In the genomic region with DNA sequence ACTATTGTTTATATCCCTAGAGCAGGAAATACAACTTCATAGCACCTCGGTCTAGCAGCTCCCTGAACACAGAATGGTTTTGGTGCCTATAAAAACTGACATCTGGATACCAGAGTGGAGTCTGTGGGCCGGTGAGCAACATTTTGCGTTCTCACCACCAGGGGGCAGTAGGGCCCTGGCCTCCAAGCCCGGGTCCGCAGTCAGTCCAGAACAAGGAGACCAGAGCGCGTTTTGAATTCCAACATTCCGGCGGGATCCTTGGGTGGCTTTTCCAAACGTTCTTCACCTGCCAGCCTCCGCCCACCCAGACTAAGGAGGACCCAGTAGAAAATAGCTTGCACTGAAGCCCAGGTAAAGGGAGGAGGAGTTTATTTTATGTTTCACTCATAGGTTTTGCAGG, we compare ENCODE assay signal across 7 mouse cellular contexts. TPM values are rescaled to one million over a fixed set of nuclear protein-coding genes. Genes with fewer than 3 reads are reported as not detected.
DNase-seq lines count a peak whose midpoint lies in the region; ATAC-seq and TF ChIP-seq lines count a peak whose summit lies in the region.

No protein-coding gene starts in this region.

- peaks cover 36% of the 10 kb centered on the region for H3K27me3 ChIP-seq in intestine, postnatal 0 days (replicated peaks; ENCODE audit: control insufficient read depth, insufficient read depth, low read length)
- H3K27me3 ChIP-seq in midbrain, embryonic 16.5 days (ENCODE audit: control insufficient read depth, insufficient read depth, low read depth, low read length): peaks cover 22% of the 10 kb centered on the region

- peak; percentile 88 to 96 for DNase-seq in adrenal gland, adult (ENCODE audit: inconsistent age in 2 of 2, low spot score in 1 of 2)
- peak; percentile 85 to 90 for DNase-seq in cerebellum, postnatal 36 days
- peak; percentile 91 for DNase-seq in gastrocnemius, postnatal 10 days
- DNase-seq in left cerebral cortex, postnatal 36 days (ENCODE audit: low spot score in 2 of 2): peak; percentile 83 to 84
- peak; percentile 63 to 78 for DNase-seq in spleen, postnatal 14 days (ENCODE audit: low spot score in 2 of 2)

- TF ChIP-seq CTCF in intestine, postnatal 0 days (IDR thresholded peaks at IDR 0.05; ENCODE audit: low read depth): peak; percentile 98

- peaks cover 10% of the 10 kb centered on the region for H3K4me1 ChIP-seq in intestine, postnatal 0 days (replicated peaks; ENCODE audit: control insufficient read depth, insufficient read depth, low read length)
- peaks cover 24% of the 10 kb centered on the region for H3K4me1 ChIP-seq in midbrain, embryonic 16.5 days (ENCODE audit: control insufficient read depth, insufficient read depth, low read length)

- H3K4me3 ChIP-seq in intestine, postnatal 0 days (ENCODE audit: low read depth, low read length): peak overlapping the region; percentile 52; the same call in 1 of the 2 replicates
- no peak overlapping the region for H3K4me3 ChIP-seq in midbrain, embryonic 16.5 days (ENCODE audit: low read depth, low read length)

- no peaks in the 10 kb centered on the region for H3K36me3 ChIP-seq in intestine, postnatal 0 days (ENCODE audit: control insufficient read depth, insufficient read depth)
- no peaks in the 10 kb centered on the region for H3K36me3 ChIP-seq in midbrain, embryonic 16.5 days (ENCODE audit: control insufficient read depth, insufficient read depth, low read length)

- no peaks in the 10 kb centered on the region for H3K9me3 ChIP-seq in intestine, postnatal 0 days (ENCODE audit: control insufficient read depth)
- H3K9me3 ChIP-seq in midbrain, embryonic 16.5 days (replicated peaks; ENCODE audit: control insufficient read depth, low read length, poor library complexity, severe bottlenecking): no peaks in the 10 kb centered on the region

- H3K27ac ChIP-seq in intestine, postnatal 0 days (ENCODE audit: low read depth, low read length): no peak overlapping the region
- H3K27ac ChIP-seq in midbrain, embryonic 16.5 days (ENCODE audit: low read length): no peak overlapping the region

- peak overlapping the region; percentile 91; the same call in 1 of the 2 replicates for H3K4me2 ChIP-seq in intestine, postnatal 0 days (replicated peaks; ENCODE audit: low read depth)
- H3K4me2 ChIP-seq in midbrain, embryonic 16.5 days (ENCODE audit: low read length): peak overlapping the region; percentile 35; the same call in 1 of the 2 replicates

- no peak for ATAC-seq in intestine, postnatal 0 days
- ATAC-seq in midbrain, embryonic 16.5 days: no peak

- intact Hi-C loops in left cerebral cortex, postnatal 36 days (cut with DNase I): loop anchor here (5.0 kb wide), 1 partner anchor 57 kb away; a partner anchor contains a TSS

- under 1% methylated on average over 11 of the region's 11 CpGs for WGBS in intestine, postnatal 0 days
- 1% methylated on average over 11 of the region's 11 CpGs for WGBS in midbrain, embryonic 16.5 days

- no peak overlapping the region for H3K9ac ChIP-seq in intestine, postnatal 0 days (ENCODE audit: low read depth, low read length)
- H3K9ac ChIP-seq in midbrain, embryonic 16.5 days (ENCODE audit: low read depth, low read length): no peak overlapping the region

RNA-seq across cellular contexts. Expression of a gene that starts 2.1 kb away (rescaled TPM):
- 1 to 10 TPM; 1.7 to 2.0 TPM for total RNA-seq in gastrocnemius, postnatal 10 days (2021)
- 4.5 and 4.7 TPM in 2 replicates for polyA plus RNA-seq in intestine, postnatal 0 days (2015; fragmentation: Nextera tagmentation; extraction: Ambion mirVana)
- 1 to 10 TPM; 1.3 to 3.1 TPM for total RNA-seq in left cerebral cortex, postnatal 36 days (2021)
- polyA plus RNA-seq in midbrain, embryonic 16.5 days (2015; fragmentation: Nextera tagmentation; extraction: Ambion mirVana): 0.28 and 0.30 TPM in 2 replicates

RNA-seq across cellular contexts. Expression of a gene that starts 8.6 kb away (rescaled TPM):
- total RNA-seq in gastrocnemius, postnatal 10 days (2021): under 1 TPM in 1 of 2 experiments, not detected in 1; 0.47 TPM
- polyA plus RNA-seq in intestine, postnatal 0 days (2015; fragmentation: Nextera tagmentation; extraction: Ambion mirVana): 0.68 and 0.86 TPM in 2 replicates
- total RNA-seq in left cerebral cortex, postnatal 36 days (2021): under 1 TPM in 1 of 2 experiments, not detected in 1; 0.59 TPM
- polyA plus RNA-seq in midbrain, embryonic 16.5 days (2015; fragmentation: Nextera tagmentation; extraction: Ambion mirVana): 1.1 and 1.3 TPM in 2 replicates

RNA-seq across cellular contexts. Expression of a gene that starts 11.4 kb away (rescaled TPM):
- total RNA-seq in gastrocnemius, postnatal 10 days (2021): 1 to 10 TPM in 1 of 2 experiments, under 1 TPM in 1; 0.99 to 1.1 TPM
- polyA plus RNA-seq in intestine, postnatal 0 days (2015; fragmentation: Nextera tagmentation; extraction: Ambion mirVana): 0.30 and 0.39 TPM in 2 replicates
- 1 to 10 TPM; 1.7 to 2.7 TPM for total RNA-seq in left cerebral cortex, postnatal 36 days (2021)
- 2.8 and 4.7 TPM in 2 replicates for polyA plus RNA-seq in midbrain, embryonic 16.5 days (2015; fragmentation: Nextera tagmentation; extraction: Ambion mirVana)

RNA-seq across cellular contexts. Expression of a gene that starts 12.4 kb away (rescaled TPM):
- total RNA-seq in gastrocnemius, postnatal 10 days (2021): 10 to 100 TPM; 24.8 to 30.3 TPM
- 3.5 and 4.5 TPM in 2 replicates for polyA plus RNA-seq in intestine, postnatal 0 days (2015; fragmentation: Nextera tagmentation; extraction: Ambion mirVana)
- 10 to 100 TPM; 41.5 to 46.6 TPM for total RNA-seq in left cerebral cortex, postnatal 36 days (2021)
- 5.4 and 6.3 TPM in 2 replicates for polyA plus RNA-seq in midbrain, embryonic 16.5 days (2015; fragmentation: Nextera tagmentation; extraction: Ambion mirVana)

RNA-seq across cellular contexts. Expression of a gene that starts 32.5 kb away (rescaled TPM):
- total RNA-seq in gastrocnemius, postnatal 10 days (2021): under 1 TPM; 0.84 to 0.87 TPM
- polyA plus RNA-seq in intestine, postnatal 0 days (2015; fragmentation: Nextera tagmentation; extraction: Ambion mirVana): 0.29 and 0.31 TPM in 2 replicates
- under 1 TPM; 0.49 to 0.52 TPM for total RNA-seq in left cerebral cortex, postnatal 36 days (2021)
- polyA plus RNA-seq in midbrain, embryonic 16.5 days (2015; fragmentation: Nextera tagmentation; extraction: Ambion mirVana): 0.26 and 0.47 TPM in 2 replicates
